Mouse (Mus musculus) heart, embryonic 11.5 days (tissue): ENCODE data around the gene Slc6a18. TPM values are rescaled to one million over a fixed set of nuclear protein-coding genes. Genes with fewer than 3 reads are reported as not detected.

Experiments used
- ATAC-seq: fragments of 200-750 bp; cut with Nextera tagmentation; replicated peaks from 2 replicates; pipeline ENCODE4 v1.8.0; 2017; ENCODE audit warnings: moderate library complexity; ENCODE audit not compliant: insufficient number of reproducible peaks, low FRiP score, low TSS enrichment
- H3K27ac ChIP-seq: fragments of 300-500 bp; sonication (generic); 2 replicates; pipeline ENCODE4 v1.5.1; 2014; ENCODE audit warnings: mild to moderate bottlenecking, low read depth, low read length
- H3K27me3 ChIP-seq: fragments of 300-500 bp; sonication (generic); 2 replicates; pipeline ENCODE4 v1.6.1; 2014; ENCODE audit warnings: mild to moderate bottlenecking, low read length, mixed read lengths; ENCODE audit not compliant: control insufficient read depth, insufficient read depth
- H3K36me3 ChIP-seq: fragments of 300-500 bp; sonication (generic); 2 replicates; pipeline ENCODE4 v1.6.1; 2014; ENCODE audit warnings: mild to moderate bottlenecking, low read length, moderate library complexity, mixed read lengths; ENCODE audit not compliant: control insufficient read depth, insufficient read depth
- H3K4me1 ChIP-seq: fragments of 300-500 bp; sonication (generic); 2 replicates; pipeline ENCODE4 v1.6.1; 2014; ENCODE audit warnings: low read length; ENCODE audit not compliant: control insufficient read depth, insufficient read depth
- H3K4me2 ChIP-seq: fragments of 300-500 bp; sonication (generic); 2 replicates; pipeline ENCODE4 v1.6.1; 2014; ENCODE audit warnings: mild to moderate bottlenecking, moderate library complexity
- H3K4me3 ChIP-seq: fragments of 300-500 bp; sonication (generic); 2 replicates; pipeline ENCODE4 v1.5.1; 2014; ENCODE audit warnings: low read depth, low read length
- H3K9ac ChIP-seq: fragments of 300-500 bp; sonication (generic); 2 replicates; pipeline ENCODE4 v1.6.1; 2014; ENCODE audit warnings: mild to moderate bottlenecking, low read depth, low read length, moderate library complexity
- H3K9me3 ChIP-seq: fragments of 300-500 bp; sonication (generic); replicated peaks from 2 replicates; pipeline ENCODE4 v1.6.1; 2016; ENCODE audit warnings: low read length; ENCODE audit not compliant: control insufficient read depth
- WGBS: fragments of 180-500 bp; shearing (Covaris S2); extraction: QIAGEN DNeasy Blood & Tissue Kit; methylation state at CpG from one replicate; pipeline ENCODE4 v1.1.7; 2014; ENCODE audit not compliant: insufficient replicate concordance; 5-methylcytosine and 5-hydroxymethylcytosine counted together
- polyA plus RNA-seq: library from polyadenylated mRNA; unstranded; fragments of >200 nt; fragmentation: Nextera tagmentation; extraction: Ambion mirVana; gene quantifications from 2 replicates; pipeline ENCODE4 v1.2.1, GENCODE M21; 2014

Slc6a18 gene
- polyA plus RNA-seq: not detected in 2 replicates

- no peaks in the 10 kb centered on the region for H3K36me3 ChIP-seq
- H3K4me1 ChIP-seq: no peaks in the 10 kb centered on the region
- no peaks in the 10 kb centered on the region for H3K27me3 ChIP-seq
- H3K4me3 ChIP-seq: no peak within 1 kb of the TSS
- H3K9me3 ChIP-seq: no peaks in the 10 kb centered on the region
- no peak for ATAC-seq
- no peak within 1 kb of the TSS for H3K27ac ChIP-seq
- H3K4me2 ChIP-seq: no peak within 1 kb of the TSS
- 70% methylated on average over 3 of the region's 3 CpGs for WGBS
- no peak within 1 kb of the TSS for H3K9ac ChIP-seq
Measured at GRCm38 (mm10) chr13:73677853-73678252, at the start of gene Slc6a18. TSS of gene Slc6a18 (minus strand) at chr13:73678023.

- no peak for ATAC-seq
- 28% methylated on average over 5 of the region's 5 CpGs for WGBS
Measured at GRCm38 (mm10) chr13:73725315-73725714, 47.5 kb upstream of the Slc6a18 start.

GRCm38 (mm10) chr13:73723081-73723668 lies 45.4 kb upstream of the Slc6a18 start:
- no peak overlapping the region for H3K4me3 ChIP-seq
- H3K36me3 ChIP-seq: no peaks in the 10 kb centered on the region
- no peak overlapping the region for H3K4me2 ChIP-seq
- 0 out of 2 replicates have a peak, but pooled peaks cover 2% of the 10 kb centered on the region for H3K27me3 ChIP-seq
- H3K4me1 ChIP-seq: no peaks in the 10 kb centered on the region; the same call in 1 of the 2 replicates
- 40% methylated on average over 8 of the region's 8 CpGs for WGBS
- H3K9me3 ChIP-seq: no peaks in the 10 kb centered on the region
- H3K27ac ChIP-seq: no peak overlapping the region
- ATAC-seq: 0 out of 2 replicates have a peak, but pooled peaks have one; percentile 29
- no peak overlapping the region for H3K9ac ChIP-seq

More at GRCm38 (mm10) chr13:73725315-73725714, 47.5 kb upstream of the Slc6a18 start:
- Histone ChIP-seq H3K27ac (no peak overlapping the region), H3K4me2 (no peak overlapping the region), H3K4me3 (no peak overlapping the region), H3K4me1 (peaks cover 3% of the 10 kb centered on the region; the same call in 1 of the 2 replicates), H3K36me3 (no peaks in the 10 kb centered on the region), H3K9me3 (no peaks in the 10 kb centered on the region), H3K27me3 (0 out of 2 replicates have a peak, but pooled peaks cover 2% of the 10 kb centered on the region), H3K9ac (no peak overlapping the region)

- Histone ChIP-seq H3K9me3 (no peaks in the 10 kb centered on the region), H3K4me2 (no peak overlapping the region), H3K36me3 (no peaks in the 10 kb centered on the region), H3K4me1 (no peaks in the 10 kb centered on the region; the same call in 1 of the 2 replicates), H3K9ac (no peak overlapping the region), H3K27ac (no peak overlapping the region), H3K4me3 (no peak overlapping the region), H3K27me3 (no peaks in the 10 kb centered on the region)
- no peak for ATAC-seq
- 82% methylated on average over 4 of the region's 4 CpGs for WGBS
Measured at GRCm38 (mm10) chr13:73720241-73720640, 42.4 kb upstream of the Slc6a18 start.

- WGBS: 3% methylated on average over 2 of the region's 2 CpGs
- no peaks in the 10 kb centered on the region for H3K27me3 ChIP-seq
Measured at GRCm38 (mm10) chr13:73718225-73718624, 40.4 kb upstream of the Slc6a18 start.

GRCm38 (mm10) chr13:73714020-73714419 lies 36.2 kb upstream of the Slc6a18 start:
- Histone ChIP-seq H3K4me1 (no peaks in the 10 kb centered on the region), H3K27me3 (no peaks in the 10 kb centered on the region), H3K36me3 (no peaks in the 10 kb centered on the region), H3K9ac (no peak overlapping the region), H3K4me2 (no peak overlapping the region), H3K4me3 (no peak overlapping the region), H3K27ac (no peak overlapping the region), H3K9me3 (no peaks in the 10 kb centered on the region)
- 49% methylated on average over 2 of the region's 2 CpGs for WGBS
- ATAC-seq: no peak

More at GRCm38 (mm10) chr13:73718225-73718624, 40.4 kb upstream of the Slc6a18 start:
- Histone ChIP-seq H3K27ac (no peak overlapping the region), H3K4me3 (no peak overlapping the region), H3K4me1 (no peaks in the 10 kb centered on the region; the same call in 1 of the 2 replicates), H3K9me3 (no peaks in the 10 kb centered on the region), H3K36me3 (no peaks in the 10 kb centered on the region), H3K4me2 (no peak overlapping the region), H3K9ac (no peak overlapping the region)
- no peak for ATAC-seq

GRCm38 (mm10) chr13:73713204-73713603 lies 35.4 kb upstream of the Slc6a18 start:
- WGBS: 76% methylated on average over 4 of the region's 4 CpGs
- Histone ChIP-seq H3K4me3 (no peak overlapping the region), H3K36me3 (no peaks in the 10 kb centered on the region), H3K9me3 (no peaks in the 10 kb centered on the region), H3K27me3 (no peaks in the 10 kb centered on the region), H3K27ac (no peak overlapping the region), H3K4me1 (no peaks in the 10 kb centered on the region), H3K9ac (no peak overlapping the region), H3K4me2 (no peak overlapping the region)
- no peak for ATAC-seq

- Histone ChIP-seq H3K4me1 (no peaks in the 10 kb centered on the region), H3K9ac (no peak overlapping the region), H3K4me3 (no peak overlapping the region), H3K27ac (no peak overlapping the region), H3K4me2 (no peak overlapping the region), H3K27me3 (no peaks in the 10 kb centered on the region), H3K9me3 (no peaks in the 10 kb centered on the region), H3K36me3 (no peaks in the 10 kb centered on the region)
- 76% methylated on average over 3 of the region's 3 CpGs for WGBS
- no peak for ATAC-seq
Measured at GRCm38 (mm10) chr13:73712228-73712627, 34.4 kb upstream of the Slc6a18 start.

- 80% methylated on average over 5 of the region's 5 CpGs for WGBS
- H3K4me1 ChIP-seq: no peaks in the 10 kb centered on the region
- H3K4me2 ChIP-seq: no peak overlapping the region
- no peaks in the 10 kb centered on the region for H3K27me3 ChIP-seq
- ATAC-seq: no peak
- no peak overlapping the region for H3K4me3 ChIP-seq
- H3K9ac ChIP-seq: no peak overlapping the region
- H3K27ac ChIP-seq: no peak overlapping the region
- no peaks in the 10 kb centered on the region for H3K36me3 ChIP-seq
- H3K9me3 ChIP-seq: no peaks in the 10 kb centered on the region
Measured at GRCm38 (mm10) chr13:73711803-73712202, 34.0 kb upstream of the Slc6a18 start.
